Mouse (Mus musculus): ENCODE results near the gene Esr1. TPM values are rescaled to one million over a fixed set of nuclear protein-coding genes. Genes with fewer than 3 reads are reported as not detected.
A peak's percentile ranks its signal among the peaks of the same experiment; 100 is the strongest.
"Not testable (repeated sequence)": the region's sequence is repeated elsewhere in the genome, so short reads cannot be mapped to it uniquely, and the experiment has no call there.

The Esr1 gene
- polyA plus RNA-seq, 1 experiment from 2014 or later: 0.12 TPM

DNA sequence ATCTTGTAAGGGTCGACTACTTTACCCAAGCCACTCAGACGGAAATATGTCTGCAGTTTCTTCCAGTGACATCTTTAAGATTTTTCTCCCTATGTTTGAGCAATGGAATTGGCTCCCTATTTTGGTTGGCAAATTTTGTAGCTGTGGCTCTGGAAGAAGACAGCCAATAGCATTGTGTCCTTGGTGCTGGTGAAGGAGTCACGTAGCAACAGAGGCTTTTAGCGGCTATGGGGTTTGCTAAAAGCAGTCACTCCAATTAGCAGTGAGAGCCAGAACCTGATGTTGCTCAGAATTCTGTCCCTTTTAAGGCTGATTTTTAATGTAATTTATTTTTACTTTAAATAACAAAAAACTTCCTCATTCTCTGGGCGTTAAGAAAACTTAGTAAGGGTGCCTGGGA is 54.0 kb downstream of the Esr1 start:
- Histone ChIP-seq H3K9me3 (ENCODE audit: control insufficient read depth, low read length) (no peaks in the 10 kb centered on the region), H3K4me1 (replicated peaks; ENCODE audit: control insufficient read depth, insufficient read depth, low read length) (no peaks in the 10 kb centered on the region), H3K36me3 (ENCODE audit: control insufficient read depth, insufficient read depth, low read length) (no peaks in the 10 kb centered on the region), H3K4me2 (replicated peaks; ENCODE audit: low read depth, low read length) (no peak overlapping the region), H3K4me3 (ENCODE audit: low read depth, low read length) (no peak overlapping the region), H3K27ac (ENCODE audit: low read depth, low read length) (no peak overlapping the region), H3K9ac (ENCODE audit: low read depth, low read length) (no peak overlapping the region), H3K27me3 (ENCODE audit: control insufficient read depth, insufficient read depth, low read length) (no peaks in the 10 kb centered on the region)
- no peak for DNase-seq (ENCODE audit: low spot score)
- ATAC-seq (ENCODE audit: low FRiP score): no peak
- WGBS: 89% methylated on average over 5 of the region's 5 CpGs

DNA sequence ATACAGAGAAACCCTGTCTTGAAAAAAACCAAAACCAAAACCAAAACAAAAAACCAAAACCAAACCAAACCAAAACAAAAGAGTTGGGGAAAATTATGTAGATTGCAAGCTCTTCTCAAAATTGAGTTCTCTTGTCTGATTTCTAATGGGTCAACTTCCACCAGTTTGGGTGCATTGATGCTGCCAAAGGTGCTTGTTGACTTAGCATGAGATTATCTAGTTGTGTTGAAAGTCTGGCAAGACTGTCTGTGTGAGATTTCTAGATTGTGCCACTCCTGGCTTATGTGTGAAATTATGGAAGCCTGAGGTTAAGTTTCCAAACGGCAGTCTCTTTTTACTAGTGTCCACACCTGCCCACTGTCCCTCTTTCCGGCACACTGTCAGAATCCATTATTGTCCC is 55.6 kb downstream of the Esr1 start:
- Histone ChIP-seq H3K9me3 (ENCODE audit: control insufficient read depth, low read length) (no peaks in the 10 kb centered on the region), H3K27me3 (ENCODE audit: control insufficient read depth, insufficient read depth, low read length) (no peaks in the 10 kb centered on the region), H3K27ac (ENCODE audit: low read depth, low read length) (no peak overlapping the region), H3K4me3 (ENCODE audit: low read depth, low read length) (no peak overlapping the region), H3K4me1 (replicated peaks; ENCODE audit: control insufficient read depth, insufficient read depth, low read length) (no peaks in the 10 kb centered on the region), H3K9ac (ENCODE audit: low read depth, low read length) (no peak overlapping the region), H3K4me2 (replicated peaks; ENCODE audit: low read depth, low read length) (no peak overlapping the region), H3K36me3 (ENCODE audit: control insufficient read depth, insufficient read depth, low read length) (no peaks in the 10 kb centered on the region)
- 93% methylated on average over 2 of the region's 2 CpGs for WGBS
- DNase-seq (ENCODE audit: low spot score) (no peak), ATAC-seq (ENCODE audit: low FRiP score) (no peak)

- no peak overlapping the region for H3K27ac ChIP-seq (ENCODE audit: low read depth, low read length)
- no peak for DNase-seq (ENCODE audit: low spot score)
- H3K9me3 ChIP-seq (ENCODE audit: control insufficient read depth, low read length): no peaks in the 10 kb centered on the region
- no peak for ATAC-seq (ENCODE audit: low FRiP score)
- H3K9ac ChIP-seq (ENCODE audit: low read depth, low read length): no peak overlapping the region
- no peaks in the 10 kb centered on the region for H3K4me1 ChIP-seq (replicated peaks; ENCODE audit: control insufficient read depth, insufficient read depth, low read length)
- no peak overlapping the region for H3K4me3 ChIP-seq (ENCODE audit: low read depth, low read length)
- no peaks in the 10 kb centered on the region for H3K36me3 ChIP-seq (ENCODE audit: control insufficient read depth, insufficient read depth, low read length)
- H3K4me2 ChIP-seq (replicated peaks; ENCODE audit: low read depth, low read length): no peak overlapping the region
- no peaks in the 10 kb centered on the region for H3K27me3 ChIP-seq (ENCODE audit: control insufficient read depth, insufficient read depth, low read length)
- WGBS: 77% methylated on average over 2 of the region's 2 CpGs
Measured at GRCm38 (mm10) chr10:4670053-4670452, 58.7 kb downstream of the Esr1 start.

DNA sequence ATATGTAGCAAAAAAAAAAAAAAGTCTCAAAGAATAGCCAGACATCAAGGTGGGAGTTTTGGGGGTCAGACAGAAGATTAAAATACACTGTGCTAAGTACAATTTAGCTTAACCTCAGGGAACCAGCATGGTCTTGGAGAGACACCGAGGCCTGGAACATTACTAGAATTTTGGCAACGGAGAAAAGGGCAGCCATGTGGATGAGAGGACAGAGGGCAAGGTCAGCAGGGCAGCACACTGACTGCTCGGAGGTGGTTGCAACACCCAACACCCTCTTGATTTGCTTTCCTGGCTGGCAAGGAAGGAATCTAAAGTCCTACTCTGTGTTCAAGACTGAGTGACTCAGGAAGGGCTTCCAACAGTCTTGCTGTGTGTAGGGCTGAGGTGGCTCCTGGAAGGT is 60.5 kb downstream of the Esr1 start:
- Histone ChIP-seq H3K36me3 (ENCODE audit: control insufficient read depth, insufficient read depth, low read length) (no peaks in the 10 kb centered on the region), H3K4me3 (ENCODE audit: low read depth, low read length) (no peak overlapping the region), H3K9ac (ENCODE audit: low read depth, low read length) (no peak overlapping the region), H3K4me2 (replicated peaks; ENCODE audit: low read depth, low read length) (no peak overlapping the region), H3K9me3 (ENCODE audit: control insufficient read depth, low read length) (no peaks in the 10 kb centered on the region), H3K27me3 (ENCODE audit: control insufficient read depth, insufficient read depth, low read length) (no peaks in the 10 kb centered on the region), H3K27ac (ENCODE audit: low read depth, low read length) (no peak overlapping the region), H3K4me1 (replicated peaks; ENCODE audit: control insufficient read depth, insufficient read depth, low read length) (no peaks in the 10 kb centered on the region)
- no peak for ATAC-seq (ENCODE audit: low FRiP score)
- DNase-seq (ENCODE audit: low spot score): no peak
- 70% methylated on average over 3 of the region's 3 CpGs for WGBS

- no peak overlapping the region for H3K4me2 ChIP-seq (replicated peaks; ENCODE audit: low read depth, low read length)
- H3K36me3 ChIP-seq (ENCODE audit: control insufficient read depth, insufficient read depth, low read length): no peaks in the 10 kb centered on the region
- no peak overlapping the region for H3K9ac ChIP-seq (ENCODE audit: low read depth, low read length)
- no peaks in the 10 kb centered on the region for H3K4me1 ChIP-seq (replicated peaks; ENCODE audit: control insufficient read depth, insufficient read depth, low read length)
- no peak for ATAC-seq (ENCODE audit: low FRiP score)
- WGBS: 93% methylated on average over 4 of the region's 4 CpGs
- no peaks in the 10 kb centered on the region for H3K9me3 ChIP-seq (ENCODE audit: control insufficient read depth, low read length)
- no peak overlapping the region for H3K4me3 ChIP-seq (ENCODE audit: low read depth, low read length)
- DNase-seq (ENCODE audit: low spot score): no peak
- H3K27ac ChIP-seq (ENCODE audit: low read depth, low read length): no peak overlapping the region
- no peaks in the 10 kb centered on the region for H3K27me3 ChIP-seq (ENCODE audit: control insufficient read depth, insufficient read depth, low read length)
Measured at GRCm38 (mm10) chr10:4673311-4673816, 62.0 kb downstream of the Esr1 start.

DNA sequence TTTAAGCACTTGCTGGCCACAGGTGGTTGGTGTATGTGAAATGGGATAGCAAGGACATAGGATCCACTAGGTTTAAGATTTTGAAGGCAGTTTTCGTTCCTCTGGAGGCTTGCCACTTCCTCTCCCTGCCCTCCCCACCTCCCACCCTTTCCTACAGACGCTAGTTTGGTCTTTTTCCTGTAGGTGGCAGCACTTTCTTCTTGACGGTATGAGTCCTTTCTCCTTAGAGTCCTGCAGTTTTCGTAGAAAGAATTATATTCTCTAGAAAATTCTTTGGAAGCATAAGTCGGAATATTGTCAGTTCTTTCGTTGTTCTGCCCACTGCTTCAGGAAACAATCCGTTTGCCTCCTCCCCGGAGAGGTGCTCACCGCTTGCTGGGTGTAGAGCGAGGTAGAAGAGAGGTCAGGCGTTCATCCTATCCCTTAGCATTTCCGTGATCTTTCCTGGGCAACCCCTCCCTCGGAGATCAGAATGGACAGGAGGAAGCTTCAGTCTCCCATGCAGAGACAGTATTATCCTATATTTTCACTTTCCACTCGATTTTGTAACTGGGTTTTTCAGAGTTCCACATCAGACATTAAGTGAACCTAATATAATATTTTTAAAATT is 63.7 kb downstream of the Esr1 start:
- H3K9ac ChIP-seq (ENCODE audit: low read depth, low read length); H3K27ac ChIP-seq (ENCODE audit: low read depth, low read length); H3K4me2 ChIP-seq (replicated peaks; ENCODE audit: low read depth, low read length); H3K36me3 ChIP-seq (ENCODE audit: control insufficient read depth, insufficient read depth, low read length); H3K27me3 ChIP-seq (ENCODE audit: control insufficient read depth, insufficient read depth, low read length); H3K4me1 ChIP-seq (replicated peaks; ENCODE audit: control insufficient read depth, insufficient read depth, low read length); ATAC-seq (ENCODE audit: low FRiP score); H3K9me3 ChIP-seq (ENCODE audit: control insufficient read depth, low read length); H3K4me3 ChIP-seq (ENCODE audit: low read depth, low read length): not testable (repeated sequence)
- WGBS: 28% methylated on average over 14 of the region's 14 CpGs
- peak; percentile 49 for DNase-seq (ENCODE audit: low spot score)

DNA sequence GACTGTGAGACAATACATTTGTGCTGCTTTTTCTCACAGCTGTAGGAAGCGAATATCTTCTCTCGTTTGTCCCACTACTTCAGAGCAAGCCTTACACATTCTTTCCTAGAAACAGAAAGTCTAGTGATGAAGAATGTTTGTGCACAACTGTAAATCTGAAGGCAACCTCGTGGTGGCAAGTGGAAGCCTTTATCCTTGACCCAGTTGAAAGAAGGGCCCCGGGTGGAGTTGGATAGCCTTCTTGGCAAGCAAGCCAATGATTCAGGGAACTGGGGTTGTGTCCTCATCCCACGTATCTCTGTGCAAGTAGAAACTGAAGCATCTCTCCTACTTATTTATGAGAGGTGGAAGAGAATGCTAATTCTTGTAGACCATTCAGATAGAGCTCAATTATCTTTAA is 71.7 kb downstream of the Esr1 start:
- Histone ChIP-seq H3K9me3 (ENCODE audit: control insufficient read depth, low read length) (no peaks in the 10 kb centered on the region), H3K4me2 (replicated peaks; ENCODE audit: low read depth, low read length) (no peak overlapping the region), H3K4me1 (replicated peaks; ENCODE audit: control insufficient read depth, insufficient read depth, low read length) (no peaks in the 10 kb centered on the region), H3K27me3 (ENCODE audit: control insufficient read depth, insufficient read depth, low read length) (no peaks in the 10 kb centered on the region), H3K9ac (ENCODE audit: low read depth, low read length) (no peak overlapping the region), H3K4me3 (ENCODE audit: low read depth, low read length) (no peak overlapping the region), H3K27ac (ENCODE audit: low read depth, low read length) (no peak overlapping the region), H3K36me3 (ENCODE audit: control insufficient read depth, insufficient read depth, low read length) (no peaks in the 10 kb centered on the region)
- ATAC-seq (ENCODE audit: low FRiP score) (no peak), DNase-seq (ENCODE audit: low spot score) (no peak)
- 81% methylated on average over 5 of the region's 5 CpGs for WGBS

DNA sequence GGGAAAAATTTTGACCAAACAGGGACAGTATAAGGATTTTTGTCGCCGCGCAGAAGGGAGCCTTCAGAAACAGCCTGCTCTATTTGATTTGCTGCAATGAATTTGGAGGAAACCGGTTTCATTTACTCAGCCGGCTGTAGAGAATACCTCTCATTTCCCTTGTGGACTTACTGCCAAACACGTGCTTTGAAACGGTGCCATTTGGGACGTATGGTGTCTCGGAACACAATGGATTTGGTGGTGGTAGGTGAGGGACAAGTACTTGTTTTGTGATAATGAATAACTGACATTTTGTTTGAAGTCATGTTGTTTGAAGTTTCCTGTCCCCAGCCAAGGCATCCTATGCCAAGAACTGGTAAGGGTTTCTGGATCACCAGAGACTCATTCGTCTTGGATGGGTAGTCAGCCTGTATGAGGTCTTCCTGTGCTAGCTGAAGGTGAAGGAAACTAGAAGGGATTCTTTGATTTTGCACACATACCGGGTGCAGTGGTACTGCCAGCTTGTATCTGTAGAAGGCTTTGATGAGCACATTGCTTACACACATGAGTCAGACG is 72.4 kb downstream of the Esr1 start:
- ATAC-seq (ENCODE audit: low FRiP score): no peak
- Histone ChIP-seq H3K27me3 (ENCODE audit: control insufficient read depth, insufficient read depth, low read length) (no peaks in the 10 kb centered on the region), H3K36me3 (ENCODE audit: control insufficient read depth, insufficient read depth, low read length) (no peaks in the 10 kb centered on the region), H3K4me1 (replicated peaks; ENCODE audit: control insufficient read depth, insufficient read depth, low read length) (no peaks in the 10 kb centered on the region), H3K4me3 (ENCODE audit: low read depth, low read length) (no peak overlapping the region), H3K27ac (ENCODE audit: low read depth, low read length) (no peak overlapping the region), H3K4me2 (replicated peaks; ENCODE audit: low read depth, low read length) (no peak overlapping the region), H3K9ac (ENCODE audit: low read depth, low read length) (no peak overlapping the region), H3K9me3 (ENCODE audit: control insufficient read depth, low read length) (no peaks in the 10 kb centered on the region)
- WGBS: 89% methylated on average over 12 of the region's 12 CpGs
- no peak for DNase-seq (ENCODE audit: low spot score)

GRCm38 (mm10) chr10:4694336-4694865 is 83.0 kb downstream of the Esr1 start:
- H3K4me3 ChIP-seq (ENCODE audit: low read depth, low read length): no peak overlapping the region
- H3K27ac ChIP-seq (ENCODE audit: low read depth, low read length): no peak overlapping the region
- ATAC-seq (ENCODE audit: low FRiP score) (no peak), DNase-seq (ENCODE audit: low spot score) (no peak)
- H3K4me1 ChIP-seq (replicated peaks; ENCODE audit: control insufficient read depth, insufficient read depth, low read length): no peaks in the 10 kb centered on the region
- 71% methylated on average over 7 of the region's 7 CpGs for WGBS
- H3K4me2 ChIP-seq (replicated peaks; ENCODE audit: low read depth, low read length): no peak overlapping the region
- H3K27me3 ChIP-seq (ENCODE audit: control insufficient read depth, insufficient read depth, low read length): no peaks in the 10 kb centered on the region
- no peak overlapping the region for H3K9ac ChIP-seq (ENCODE audit: low read depth, low read length)
- H3K9me3 ChIP-seq (ENCODE audit: control insufficient read depth, low read length): no peaks in the 10 kb centered on the region
- no peaks in the 10 kb centered on the region for H3K36me3 ChIP-seq (ENCODE audit: control insufficient read depth, insufficient read depth, low read length)
